ENCODE assay signal across 20 mouse cellular contexts in genomic region chr6:8077572-8078146, GRCm38 (mm10).
DNase-seq lines count a peak whose midpoint lies in the region; ATAC-seq and TF ChIP-seq lines count a peak whose summit lies in the region.
"Had no signal": no experiment of that assay in that cellular context is flagged by ENCODE, and none has a peak within 500 bp of the region (broad histone marks: within the 10 kb centered on the region; RNA-seq: fewer than 3 reads in every experiment).

No protein-coding gene starts in this region.

- 51% methylated on average over 5 of the region's 5 CpGs for WGBS in intestine, embryonic 15.5 days
- WGBS in intestine, postnatal 0 days, result 43% methylated on average over 5 of the region's 5 CpGs
- 83% methylated on average over 5 of the region's 5 CpGs for WGBS in cerebellum, adult 2 months
- WGBS in hindbrain, embryonic 16.5 days, result 67% methylated on average over 5 of the region's 5 CpGs

- no peak overlapping the region for H3K4me3 ChIP-seq in intestine, embryonic 15.5 days (replicated peaks)
- no peak overlapping the region for H3K4me3 ChIP-seq in intestine, postnatal 0 days (ENCODE audit: low read depth, low read length)
- H3K4me3 ChIP-seq in cerebellum, adult 2 months (replicated peaks; ENCODE audit: insufficient read depth, low read depth, low read length), result no peak overlapping the region
- H3K4me3 ChIP-seq in hindbrain, embryonic 16.5 days (ENCODE audit: low read length), result no peak overlapping the region
- H3K4me3 ChIP-seq: forebrain, embryonic 15.5 days; heart, adult 2 months; heart, embryonic 15.5 days; left cerebral cortex, adult 2 months; limb, embryonic 15.5 days; neural tube, embryonic 12.5 days had no signal

- H3K9me3 ChIP-seq in intestine, embryonic 15.5 days, result no peaks in the 10 kb centered on the region
- no peaks in the 10 kb centered on the region for H3K9me3 ChIP-seq in intestine, postnatal 0 days (ENCODE audit: control insufficient read depth)
- H3K9me3 ChIP-seq in hindbrain, embryonic 16.5 days (ENCODE audit: control insufficient read depth, low read length), result no peaks in the 10 kb centered on the region
- H3K9me3 ChIP-seq: forebrain, embryonic 15.5 days; heart, embryonic 15.5 days; limb, embryonic 15.5 days; neural tube, embryonic 12.5 days had no signal

- ATAC-seq in intestine, embryonic 15.5 days, result 0 out of 2 replicates have a peak, but pooled peaks have one; percentile 49
- ATAC-seq in intestine, postnatal 0 days, result no peak
- ATAC-seq in hindbrain, embryonic 16.5 days, result no peak
- ATAC-seq: forebrain, embryonic 15.5 days had no signal

- no peak overlapping the region for H3K4me2 ChIP-seq in intestine, embryonic 15.5 days (replicated peaks)
- H3K4me2 ChIP-seq in intestine, postnatal 0 days (replicated peaks; ENCODE audit: low read depth), result no peak overlapping the region
- no peak overlapping the region for H3K4me2 ChIP-seq in hindbrain, embryonic 16.5 days (ENCODE audit: low read length)
- H3K4me2 ChIP-seq: forebrain, embryonic 15.5 days; heart, embryonic 15.5 days; hindbrain, embryonic 14.5 days; limb, embryonic 15.5 days; neural tube, embryonic 12.5 days had no signal

- peak; percentile 86 for DNase-seq in 3T3-L1 (ENCODE audit: low read depth, low spot score)
- peak; percentile 68 for DNase-seq in embryo, embryonic 10.5 days (ENCODE audit: low spot score)
- peak; percentile 76 for DNase-seq in forelimb bud, embryonic 11.5 days (ENCODE audit: low read depth, low spot score)
- DNase-seq in cerebellum, adult 2 months, result no peak
- DNase-seq in spleen, adult 18-20 months, result no peak
- DNase-seq: cerebellum, postnatal 14 days; gastrocnemius, postnatal 10 days; heart, adult 2 months; lung, adult 18-20 months; right cerebral cortex, postnatal 14 days; thymus, postnatal 25 days had no signal

- TF ChIP-seq POLR2A in cerebellum, adult 2 months (IDR thresholded peaks at IDR 0.05; ENCODE audit: borderline replicate concordance, insufficient read depth, low read length), result no peak

- H3K9ac ChIP-seq in intestine, embryonic 15.5 days, result no peak overlapping the region
- H3K9ac ChIP-seq in intestine, postnatal 0 days (ENCODE audit: low read depth, low read length), result no peak overlapping the region
- H3K9ac ChIP-seq in hindbrain, embryonic 16.5 days (ENCODE audit: low read depth, low read length), result no peak overlapping the region
- H3K9ac ChIP-seq: forebrain, embryonic 15.5 days; heart, embryonic 15.5 days; hindbrain, embryonic 14.5 days; limb, embryonic 15.5 days; neural tube, embryonic 12.5 days had no signal

- H3K36me3 ChIP-seq in intestine, embryonic 15.5 days, result no peaks in the 10 kb centered on the region
- H3K36me3 ChIP-seq in intestine, postnatal 0 days (ENCODE audit: control insufficient read depth, insufficient read depth), result no peaks in the 10 kb centered on the region
- H3K36me3 ChIP-seq in hindbrain, embryonic 16.5 days (ENCODE audit: control insufficient read depth, insufficient read depth, low read length), result no peaks in the 10 kb centered on the region
- H3K36me3 ChIP-seq: forebrain, embryonic 15.5 days; heart, embryonic 15.5 days; limb, embryonic 15.5 days; neural tube, embryonic 12.5 days had no signal

- TF ChIP-seq CTCF in intestine, postnatal 0 days (IDR thresholded peaks at IDR 0.05; ENCODE audit: low read depth), result no peak
- no peak for TF ChIP-seq CTCF in cerebellum, adult 2 months (IDR thresholded peaks at IDR 0.05; ENCODE audit: borderline replicate concordance, insufficient read depth, low read depth, low read length)

- H3K4me1 ChIP-seq in intestine, embryonic 15.5 days (replicated peaks), result no peaks in the 10 kb centered on the region
- no peaks in the 10 kb centered on the region for H3K4me1 ChIP-seq in intestine, postnatal 0 days (replicated peaks; ENCODE audit: control insufficient read depth, insufficient read depth, low read length)
- H3K4me1 ChIP-seq in cerebellum, adult 2 months (ENCODE audit: control insufficient read depth, insufficient read depth, low read length), result no peaks in the 10 kb centered on the region
- no peaks in the 10 kb centered on the region for H3K4me1 ChIP-seq in hindbrain, embryonic 16.5 days (ENCODE audit: control insufficient read depth, insufficient read depth, low read depth, low read length)
- H3K4me1 ChIP-seq: forebrain, embryonic 15.5 days; heart, embryonic 15.5 days; neural tube, embryonic 12.5 days had no signal

- H3K27ac ChIP-seq in intestine, embryonic 15.5 days, result no peak overlapping the region
- H3K27ac ChIP-seq in intestine, postnatal 0 days (ENCODE audit: low read depth, low read length), result no peak overlapping the region
- no peak overlapping the region for H3K27ac ChIP-seq in cerebellum, adult 2 months (ENCODE audit: insufficient read depth, low read length)
- no peak overlapping the region for H3K27ac ChIP-seq in hindbrain, embryonic 16.5 days (ENCODE audit: low read depth, low read length)
- H3K27ac ChIP-seq: forebrain, embryonic 15.5 days; heart, adult 2 months; heart, embryonic 15.5 days; hindbrain, embryonic 14.5 days; left cerebral cortex, adult 2 months; limb, embryonic 15.5 days; neural tube, embryonic 12.5 days had no signal

- no peaks in the 10 kb centered on the region for H3K27me3 ChIP-seq in intestine, embryonic 15.5 days (replicated peaks)
- no peaks in the 10 kb centered on the region for H3K27me3 ChIP-seq in intestine, postnatal 0 days (replicated peaks; ENCODE audit: control insufficient read depth, insufficient read depth, low read length)
- H3K27me3 ChIP-seq in cerebellum, adult 2 months (ENCODE audit: control insufficient read depth, insufficient read depth, low read length), result no peaks in the 10 kb centered on the region
- H3K27me3 ChIP-seq in hindbrain, embryonic 16.5 days (replicated peaks; ENCODE audit: control insufficient read depth, insufficient read depth, low read length), result no peaks in the 10 kb centered on the region
- H3K27me3 ChIP-seq: forebrain, embryonic 15.5 days; heart, embryonic 15.5 days; limb, embryonic 15.5 days; neural tube, embryonic 12.5 days had no signal

Comparison
In these comparisons a context has a peak if more than half of its experiments do, and no peak if none do; other contexts are left out.
1. DNase-seq: peak in 3T3-L1 (single experiment), embryo, embryonic 10.5 days (single experiment) and forelimb bud, embryonic 11.5 days (single experiment); none in cerebellum, adult 2 months (0 of 2) and spleen, adult 18-20 months (0 of 2).